Mouse (Mus musculus): ENCODE data around the gene Ago3.

GRCm38 (mm10) chr4:126468925-126469324 lies 39.6 kb upstream of the Ago3 start:
- TF ChIP-seq POLR2A (IDR thresholded peaks at IDR 0.05; ENCODE audit: insufficient read depth, low read depth, low read length) (no peak), CTCF (IDR thresholded peaks at IDR 0.05; ENCODE audit: insufficient read depth, low read depth, low read length) (no peak)

Measured in olfactory bulb, adult 2 months (tissue).